Mouse (Mus musculus) brain, embryonic 14.5 days (tissue): ENCODE measurements around the gene Prkab1.

Experiments used
- CTCF ChIP-seq: fragments of 200-500 bp; IDR thresholded peaks from 2 replicates; pipeline ENCODE4 v1.5.1; 2012; ENCODE audit warnings: inconsistent platforms, mild to moderate bottlenecking, moderate library complexity, borderline replicate concordance; ENCODE audit not compliant: insufficient read depth, insufficient read length; ENCODE audit errors: extremely low read depth
- POLR2A ChIP-seq: fragments of 200-500 bp; IDR thresholded peaks from 2 replicates; pipeline ENCODE4 v1.6.1; 2012; ENCODE audit warnings: mild to moderate bottlenecking, inconsistent platforms, borderline replicate concordance; ENCODE audit not compliant: poor library complexity, insufficient read depth, insufficient read length, severe bottlenecking; ENCODE audit errors: extremely low read depth

DNA sequence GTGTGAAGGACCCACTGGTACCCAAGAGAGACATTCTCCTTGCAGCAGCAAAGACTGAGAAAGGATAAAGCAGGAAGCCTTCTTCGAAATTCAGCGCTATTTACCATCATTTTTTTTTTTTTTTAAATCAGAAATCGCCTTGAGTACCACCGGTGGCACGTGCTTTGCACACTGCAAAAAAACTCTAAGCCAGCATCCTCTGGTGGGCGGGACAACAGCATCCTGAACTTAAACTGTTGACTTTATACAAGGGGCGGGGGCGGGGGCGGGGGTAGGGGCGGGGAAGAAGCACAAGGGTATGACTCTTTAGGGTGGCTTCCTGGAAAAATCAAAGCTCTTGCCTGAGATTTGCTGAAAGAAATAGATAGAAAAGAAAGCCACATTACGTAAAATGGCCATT lies 15.4 kb upstream of the Prkab1 start:
- TF ChIP-seq CTCF, result no peak
- no peak for TF ChIP-seq POLR2A
